Mouse (Mus musculus) CH12.LX (cell line): ENCODE measurements around the gene Ccdc136. TPM values are rescaled to one million over a fixed set of nuclear protein-coding genes. Genes with fewer than 3 reads are reported as not detected.

Experiments used
- DNase-seq: peaks from one replicate; pipeline ENCODE4 v3.0.0-alpha.2; 2013; ENCODE audit errors: extremely low read depth
- H3K27ac ChIP-seq: 2 replicates; pipeline ENCODE4 v1.5.1; 2012; ENCODE audit warnings: low read depth, mild to moderate bottlenecking, control low read depth, moderate library complexity; ENCODE audit not compliant: insufficient read depth
- H3K27me3 ChIP-seq: replicated peaks from 2 replicates; pipeline ENCODE3; 2012; ENCODE audit warnings: inconsistent platforms
- H3K36me3 ChIP-seq, 2 experiments: replicated peaks in 1 of 2; 2 replicates each; pipeline versions ENCODE3 to v1.6.1; 2012; ENCODE audit warnings: inconsistent platforms in 1 of 2, low read length in 1 of 2, mild to moderate bottlenecking in 1 of 2, mixed read lengths in 1 of 2, moderate library complexity in 1 of 2; ENCODE audit not compliant: control insufficient read depth in 1 of 2, insufficient read depth in 1 of 2
- H3K4me1 ChIP-seq, 2 experiments: 2 replicates each; pipeline ENCODE4 v1.6.1; 2012; ENCODE audit warnings: inconsistent platforms in 1 of 2, moderate library complexity in 1 of 2; ENCODE audit not compliant: insufficient read depth in 2 of 2, control insufficient read depth in 1 of 2
- H3K4me2 ChIP-seq: 2 replicates; pipeline ENCODE4 v1.6.1; 2012; ENCODE audit warnings: low read depth, mild to moderate bottlenecking, control low read depth; ENCODE audit not compliant: poor library complexity, insufficient read depth, severe bottlenecking
- H3K4me3 ChIP-seq, 3 experiments: fragments of 150-350 bp in 1 of 3; sonication (generic) in 1 of 3; replicated peaks in 1 of 3; 2 replicates each; pipeline versions ENCODE3 to v1.5.1; 2011 to 2012; ENCODE audit warnings: low read depth in 2 of 3, low read length in 2 of 3, mild to moderate bottlenecking in 2 of 3, moderate library complexity in 2 of 3, control low read depth in 1 of 3, improper control_type of control experiment in 1 of 3, inconsistent platforms in 1 of 3, mixed read lengths in 1 of 3; ENCODE audit not compliant: poor library complexity in 1 of 3
- H3K79me2 ChIP-seq: replicated peaks from 2 replicates; pipeline ENCODE4 v1.6.1; 2012; ENCODE audit warnings: mild to moderate bottlenecking, moderate library complexity; ENCODE audit not compliant: control insufficient read depth, poor library complexity, insufficient read depth, severe bottlenecking; ENCODE audit errors: extremely low read depth
- H3K9ac ChIP-seq: 2 replicates; pipeline ENCODE4 v1.6.1; 2012; ENCODE audit warnings: low read depth, mild to moderate bottlenecking, control low read depth, moderate library complexity; ENCODE audit not compliant: insufficient read depth
- H3K9me3 ChIP-seq: replicated peaks from 2 replicates; pipeline ENCODE3; 2012; ENCODE audit warnings: low read length, inconsistent platforms, mixed read lengths
- BHLHE40 ChIP-seq: IDR thresholded peaks from 2 replicates; pipeline ENCODE4 v1.6.1; 2011; ENCODE audit warnings: mild to moderate bottlenecking, low read depth, low read length, improper control_type of control experiment
- CHD2 ChIP-seq: IDR thresholded peaks from 2 replicates; pipeline ENCODE4 v1.6.1; 2011; ENCODE audit warnings: low read length, improper control_type of control experiment
- ETS1 ChIP-seq: conservative IDR thresholded peaks from 2 replicates; pipeline ENCODE4 v1.6.1; 2012; ENCODE audit warnings: low read depth, mild to moderate bottlenecking, inconsistent platforms, low read length, improper control_type of control experiment, moderate library complexity
- GABPA ChIP-seq: IDR thresholded peaks from 2 replicates; pipeline ENCODE4 v1.6.1; 2012; ENCODE audit warnings: low read depth, low read length, improper control_type of control experiment, inconsistent platforms; ENCODE audit not compliant: insufficient replicate concordance
- HCFC1 ChIP-seq: IDR thresholded peaks from 2 replicates; pipeline ENCODE4 v1.6.1; 2012; ENCODE audit warnings: low read depth, mild to moderate bottlenecking, inconsistent platforms, low read length, improper control_type of control experiment
- IRF4 ChIP-seq: IDR thresholded peaks from 2 replicates; pipeline ENCODE4 v1.6.1; 2014; ENCODE audit warnings: low read depth, mild to moderate bottlenecking, inconsistent platforms, low read length, improper control_type of control experiment
- JUN ChIP-seq: IDR thresholded peaks from 2 replicates; pipeline ENCODE4 v1.6.1; 2011; ENCODE audit warnings: low read depth, mild to moderate bottlenecking, low read length, improper control_type of control experiment, moderate library complexity; ENCODE audit not compliant: insufficient read depth
- KAT2A ChIP-seq: IDR thresholded peaks from 2 replicates; pipeline ENCODE4 v1.6.1; 2012; ENCODE audit warnings: low read length, improper control_type of control experiment, inconsistent platforms; ENCODE audit not compliant: insufficient replicate concordance
- MAFK ChIP-seq: IDR thresholded peaks from 2 replicates; pipeline ENCODE4 v1.6.1; 2011; ENCODE audit warnings: low read length, improper control_type of control experiment; ENCODE audit not compliant: insufficient replicate concordance
- MAX ChIP-seq: IDR thresholded peaks from 2 replicates; pipeline ENCODE4 v1.6.1; 2011; ENCODE audit warnings: low read length, improper control_type of control experiment
- NELFE ChIP-seq: IDR thresholded peaks from 2 replicates; pipeline ENCODE4 v1.6.1; 2011; ENCODE audit warnings: low read depth, low read length, improper control_type of control experiment
- NRF1 ChIP-seq: IDR thresholded peaks from 2 replicates; pipeline ENCODE4 v1.6.1; 2014; ENCODE audit warnings: low read depth, mild to moderate bottlenecking, inconsistent platforms, low read length, improper control_type of control experiment, moderate library complexity
- PAX5 ChIP-seq: IDR thresholded peaks from 2 replicates; pipeline ENCODE4 v1.6.1; 2012; ENCODE audit warnings: low read length, inconsistent platforms, mixed read lengths
- POLR2A ChIP-seq: IDR thresholded peaks from 2 replicates; pipeline ENCODE4 v1.6.1; 2011; ENCODE audit warnings: low read depth, mild to moderate bottlenecking, improper control_type of control experiment, low read length
- RAD21 ChIP-seq: IDR thresholded peaks from 2 replicates; pipeline ENCODE4 v1.6.1; 2011; ENCODE audit warnings: low read depth, mild to moderate bottlenecking, low read length, improper control_type of control experiment, moderate library complexity
- RCOR1 ChIP-seq: conservative IDR thresholded peaks from 2 replicates; pipeline ENCODE4 v1.6.1; 2012; ENCODE audit warnings: low read depth, mild to moderate bottlenecking, inconsistent platforms, low read length, improper control_type of control experiment
- SMC3 ChIP-seq: IDR thresholded peaks from 2 replicates; pipeline ENCODE4 v1.6.1; 2011; ENCODE audit warnings: low read depth, low read length, improper control_type of control experiment
- TCF12 ChIP-seq: IDR thresholded peaks from 2 replicates; pipeline ENCODE4 v1.6.1; 2014; ENCODE audit warnings: low read depth, mild to moderate bottlenecking, inconsistent platforms, low read length, improper control_type of control experiment
- USF2 ChIP-seq: conservative IDR thresholded peaks from 2 replicates; pipeline ENCODE4 v1.6.1; 2011; ENCODE audit warnings: low read depth, low read length, improper control_type of control experiment
- dilution Hi-C: fragments of 300-500 bp; cut with MboI; formaldehyde crosslinking; loops from 2 replicates; pipeline ENCODE4 v1.14.3; 2020; ENCODE audit warnings: low sequenced_read_pairs; ENCODE audit not compliant: extremely low pct_unique_long_range_greater_than_20kb, extremely low pct_ligation_motif_present
- in situ Hi-C: fragments of 300-500 bp; cut with MboI; formaldehyde crosslinking; loops from 3 replicates; pipeline ENCODE4 v1.14.3; 2019; ENCODE audit warnings: low sequenced_read_pairs, low pct_ligation_motif_present, low pct_unique_long_range_greater_than_20kb, mixed read lengths
- polyA plus RNA-seq: library from polyadenylated mRNA; unstranded; fragments of >175 nt; gene quantifications from 2 replicates; pipeline ENCODE4 v1.2.1, GENCODE M21; 2012; ENCODE audit warnings: low read depth; ENCODE audit not compliant: insufficient read length
- total RNA-seq, 2 experiments: library from RNA; depleted of rRNA; stranded (reverse); fragments of 300-350 nt in 1 of 2; fragments of >200 nt in 1 of 2; gene quantifications; 2 replicates each; pipeline ENCODE4 v1.2.3; 2012 to 2014

The Ccdc136 gene
- total and polyA plus RNA-seq, 3 experiments, result 0.64 to 4.3 (median 2.4) TPM

GRCm38 (mm10) chr6:29473941-29474691 lies 78.0 kb downstream of the Ccdc136 start:
- Histone ChIP-seq H3K4me2 (no peak overlapping the region), H3K79me2 (peaks cover 7% of the 10 kb centered on the region), H3K27ac (no peak overlapping the region)
- in situ Hi-C loops (no loop called here), dilution Hi-C loops (no loop called here)
- no peak for TF ChIP-seq SMC3
- no peak for TF ChIP-seq MAFK
- no peak for TF ChIP-seq NRF1
- no peak for TF ChIP-seq RAD21
- no peak for TF ChIP-seq JUN
- no peak for TF ChIP-seq TCF12
- TF ChIP-seq GABPA, result no peak
- TF ChIP-seq RCOR1, result no peak
- TF ChIP-seq POLR2A, result no peak
- TF ChIP-seq MAX, result no peak
- TF ChIP-seq KAT2A, result no peak
- no peak for TF ChIP-seq CHD2
- TF ChIP-seq, all 38 proteins: peak for 0
- DNase-seq, result no peak
- no peak overlapping the region for H3K4me3 ChIP-seq
- peaks cover 25 to 54% of the 10 kb centered on the region in 2 experiments for H3K36me3 ChIP-seq
- no peak overlapping the region for H3K9ac ChIP-seq
- no peaks in the 10 kb centered on the region for H3K27me3 ChIP-seq
- H3K4me1 ChIP-seq, result peaks cover 2 to 7% of the 10 kb centered on the region in 2 experiments
- H3K9me3 ChIP-seq, result no peaks in the 10 kb centered on the region

- Histone ChIP-seq H3K27ac (no peak overlapping the region), H3K4me2 (no peak overlapping the region), H3K9ac (no peak overlapping the region), H3K36me3 (peaks cover 24 to 48% of the 10 kb centered on the region in 2 experiments), H3K27me3 (no peaks in the 10 kb centered on the region), H3K4me1 (peaks cover 0 to 3% of the 10 kb centered on the region in 2 experiments; a peak in 1 of 4 replicates), H3K79me2 (peaks cover under 1% of the 10 kb centered on the region; the same call in 1 of the 2 replicates), H3K9me3 (no peaks in the 10 kb centered on the region), H3K4me3 (no peak overlapping the region)
- dilution Hi-C loops (no loop called here), in situ Hi-C loops (no loop called here)
- no peak for TF ChIP-seq PAX5
- no peak for TF ChIP-seq USF2
- TF ChIP-seq BHLHE40, result no peak
- no peak for TF ChIP-seq HCFC1
- TF ChIP-seq IRF4, result no peak
- no peak for TF ChIP-seq KAT2A
- TF ChIP-seq GABPA, result no peak
- TF ChIP-seq SMC3, result no peak
- TF ChIP-seq ETS1, result no peak
- TF ChIP-seq NELFE, result no peak
- DNase-seq, result no peak
Measured at GRCm38 (mm10) chr6:29474736-29475135, 78.6 kb downstream of the Ccdc136 start.

Other genes starting within 250 kb of the Ccdc136 start
- 37.6 and 46.7 TPM in 2 replicates for gene Rbm28, start 231.3 kb upstream of the Ccdc136 start, total RNA-seq (2012; rRNA removed)
- 56.2 and 63.9 TPM in 2 replicates for gene Rbm28, start 231.3 kb upstream of the Ccdc136 start, total RNA-seq (2014; rRNA removed)
- 103 and 109 TPM in 2 replicates for gene Rbm28, start 231.3 kb upstream of the Ccdc136 start, polyA plus RNA-seq
- gene Prrt4, start 216.7 kb upstream of the Ccdc136 start, total RNA-seq (2012; rRNA removed), result not detected in 2 replicates
- not detected in 2 replicates for gene Prrt4, start 216.7 kb upstream of the Ccdc136 start, total RNA-seq (2014; rRNA removed)
- gene Prrt4, start 216.7 kb upstream of the Ccdc136 start, polyA plus RNA-seq, result not detected in 2 replicates
- gene Impdh1, start 179.9 kb upstream of the Ccdc136 start, total RNA-seq (2012; rRNA removed), result 14.9 and 17.3 TPM in 2 replicates
- gene Impdh1, start 179.9 kb upstream of the Ccdc136 start, total RNA-seq (2014; rRNA removed), result 2.5 and 3.1 TPM in 2 replicates
- gene Impdh1, start 179.9 kb upstream of the Ccdc136 start, polyA plus RNA-seq, result 19.6 and 21.6 TPM in 2 replicates
- 14.6 and 23.7 TPM in 2 replicates for gene Hilpda, start 123.8 kb upstream of the Ccdc136 start, total RNA-seq (2012; rRNA removed)
- gene Hilpda, start 123.8 kb upstream of the Ccdc136 start, total RNA-seq (2014; rRNA removed), result 40.0 and 52.3 TPM in 2 replicates
- gene Hilpda, start 123.8 kb upstream of the Ccdc136 start, polyA plus RNA-seq, result 10.5 and 11.1 TPM in 2 replicates
- 0.29 and 0.30 TPM in 2 replicates for gene Fam71f2, start 116.7 kb upstream of the Ccdc136 start, total RNA-seq (2012; rRNA removed)
- gene Fam71f2, start 116.7 kb upstream of the Ccdc136 start, total RNA-seq (2014; rRNA removed), result 0.34 TPM in 1 of 2 replicates, not detected in the other
- 0.23 TPM in 1 of 2 replicates, not detected in the other for gene Fam71f2, start 116.7 kb upstream of the Ccdc136 start, polyA plus RNA-seq
- not detected in 2 replicates for gene Fam71f1, start 77.2 kb upstream of the Ccdc136 start, total RNA-seq (2012; rRNA removed)
- not detected in 2 replicates for gene Fam71f1, start 77.2 kb upstream of the Ccdc136 start, total RNA-seq (2014; rRNA removed)
- not detected in 2 replicates for gene Fam71f1, start 77.2 kb upstream of the Ccdc136 start, polyA plus RNA-seq
- 107 and 125 TPM in 2 replicates for gene Calu, start 48.2 kb upstream of the Ccdc136 start, total RNA-seq (2012; rRNA removed)
- gene Calu, start 48.2 kb upstream of the Ccdc136 start, total RNA-seq (2014; rRNA removed), result 161 and 166 TPM in 2 replicates
- 112 and 128 TPM in 2 replicates for gene Calu, start 48.2 kb upstream of the Ccdc136 start, polyA plus RNA-seq
- 0.13 TPM in 1 of 2 replicates, not detected in the other for gene Opn1sw, start 7.8 kb upstream of the Ccdc136 start, total RNA-seq (2012; rRNA removed)
- not detected in 2 replicates for gene Opn1sw, start 7.8 kb upstream of the Ccdc136 start, total RNA-seq (2014; rRNA removed)
- not detected in 2 replicates for gene Opn1sw, start 7.8 kb upstream of the Ccdc136 start, polyA plus RNA-seq
- 0.71 and 0.76 TPM in 2 replicates for gene Flnc, start 36.9 kb downstream of the Ccdc136 start, total RNA-seq (2012; rRNA removed)
- 0.22 and 0.24 TPM in 2 replicates for gene Flnc, start 36.9 kb downstream of the Ccdc136 start, total RNA-seq (2014; rRNA removed)
- 0.56 and 0.60 TPM in 2 replicates for gene Flnc, start 36.9 kb downstream of the Ccdc136 start, polyA plus RNA-seq
- 308 and 328 TPM in 2 replicates for gene Atp6v1f, start 71.4 kb downstream of the Ccdc136 start, total RNA-seq (2012; rRNA removed)
- gene Atp6v1f, start 71.4 kb downstream of the Ccdc136 start, total RNA-seq (2014; rRNA removed), result 367 and 373 TPM in 2 replicates
- gene Atp6v1f, start 71.4 kb downstream of the Ccdc136 start, polyA plus RNA-seq, result 230 and 251 TPM in 2 replicates
- 0.21 TPM in 1 of 2 replicates, not detected in the other for gene Atp6v1fnb, start 75.1 kb downstream of the Ccdc136 start, total RNA-seq (2012; rRNA removed)
- gene Atp6v1fnb, start 75.1 kb downstream of the Ccdc136 start, total RNA-seq (2014; rRNA removed), result not detected in 2 replicates
- not detected in 2 replicates for gene Atp6v1fnb, start 75.1 kb downstream of the Ccdc136 start, polyA plus RNA-seq
- 0.59 and 0.64 TPM in 2 replicates for gene Kcp, start 111.6 kb downstream of the Ccdc136 start, total RNA-seq (2012; rRNA removed)
- not detected in 2 replicates for gene Kcp, start 111.6 kb downstream of the Ccdc136 start, total RNA-seq (2014; rRNA removed)
- gene Kcp, start 111.6 kb downstream of the Ccdc136 start, polyA plus RNA-seq, result 0.49 and 0.51 TPM in 2 replicates
- 134 and 152 TPM in 2 replicates for gene Irf5, start 130.3 kb downstream of the Ccdc136 start, total RNA-seq (2012; rRNA removed)
- 158 and 159 TPM in 2 replicates for gene Irf5, start 130.3 kb downstream of the Ccdc136 start, total RNA-seq (2014; rRNA removed)
- gene Irf5, start 130.3 kb downstream of the Ccdc136 start, polyA plus RNA-seq, result 134 and 144 TPM in 2 replicates
- 60.5 and 75.1 TPM in 2 replicates for gene Tnpo3, start 213.6 kb downstream of the Ccdc136 start, total RNA-seq (2012; rRNA removed)
- gene Tnpo3, start 213.6 kb downstream of the Ccdc136 start, total RNA-seq (2014; rRNA removed), result 66.4 and 76.0 TPM in 2 replicates
- 130 and 140 TPM in 2 replicates for gene Tnpo3, start 213.6 kb downstream of the Ccdc136 start, polyA plus RNA-seq